Mouse (Mus musculus): ENCODE data around the gene Golga2. TPM values are rescaled to one million over a fixed set of nuclear protein-coding genes. Genes with fewer than 3 reads are reported as not detected.
"Not testable (repeated sequence)": the region's sequence is repeated elsewhere in the genome, so short reads cannot be mapped to it uniquely, and the experiment has no call there.

Golga2 gene
- polyA plus RNA-seq, 1 experiment from 2014 or later = 21.5 TPM

DNA sequence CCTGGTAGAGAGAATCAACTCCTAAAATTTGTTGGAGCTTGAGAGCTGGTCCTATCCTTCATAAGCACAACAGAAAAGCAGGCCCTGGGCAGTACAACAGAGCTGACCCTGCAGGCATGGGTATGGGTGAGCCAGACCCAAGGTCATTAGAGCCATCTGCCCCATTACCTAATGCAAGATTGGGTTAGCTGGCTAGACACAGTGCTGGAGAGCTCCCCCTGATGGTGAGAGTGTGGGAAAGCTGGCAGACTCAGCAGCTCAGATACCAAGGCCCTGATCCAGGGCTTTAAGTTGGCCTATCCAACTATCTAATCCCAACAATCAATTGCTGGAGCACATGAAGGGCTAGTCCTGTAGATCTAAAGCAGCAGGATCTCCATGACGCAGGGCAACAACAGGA, 4.5 kb upstream of the Golga2 start:
- WGBS = 93% methylated on average over 1 of the region's 1 CpGs
- Histone ChIP-seq H3K27ac (ENCODE audit: low read length) (no peak overlapping the region), H3K4me2 (ENCODE audit: low read depth, low read length) (no peak overlapping the region), H3K4me1 (ENCODE audit: control insufficient read depth, insufficient read depth, low read length) (peaks cover 7% of the 10 kb centered on the region), H3K4me3 (ENCODE audit: low read length) (no peak overlapping the region), H3K36me3 (ENCODE audit: control insufficient read depth, insufficient read depth, low read length) (peaks cover 13% of the 10 kb centered on the region), H3K27me3 (replicated peaks; ENCODE audit: control insufficient read depth, insufficient read depth, low read length) (no peaks in the 10 kb centered on the region), H3K9ac (ENCODE audit: low read depth, low read length) (no peak overlapping the region), H3K9me3 (ENCODE audit: control insufficient read depth, low read length) (no peaks in the 10 kb centered on the region)
- ATAC-seq = peak; percentile 44; the same call in 1 of the 2 replicates

GRCm38 (mm10) chr2:32283986-32284385, 3.2 kb upstream of the Golga2 start:
- Histone ChIP-seq H3K27ac (ENCODE audit: low read length) (no peak overlapping the region), H3K4me3 (ENCODE audit: low read length) (no peak overlapping the region), H3K27me3 (replicated peaks; ENCODE audit: control insufficient read depth, insufficient read depth, low read length) (no peaks in the 10 kb centered on the region), H3K9ac (ENCODE audit: low read depth, low read length) (no peak overlapping the region), H3K9me3 (ENCODE audit: control insufficient read depth, low read length) (no peaks in the 10 kb centered on the region), H3K4me2 (ENCODE audit: low read depth, low read length) (no peak overlapping the region), H3K4me1 (ENCODE audit: control insufficient read depth, insufficient read depth, low read length) (peaks cover 10% of the 10 kb centered on the region), H3K36me3 (ENCODE audit: control insufficient read depth, insufficient read depth, low read length) (peaks cover 13% of the 10 kb centered on the region)
- no peak for ATAC-seq
- WGBS = 78% methylated on average over 3 of the region's 3 CpGs

GRCm38 (mm10) chr2:32287923-32288367, 761 bp downstream of the Golga2 start, which contains the start of gene Swi5:
Gene Swi5 (minus strand): TSS chr2:32288075.
- peak within 1 kb of the TSS; percentile 69 for H3K27ac ChIP-seq (ENCODE audit: low read length)
- H3K36me3 ChIP-seq (ENCODE audit: control insufficient read depth, insufficient read depth, low read length) = peaks cover 3% of the 10 kb centered on the region
- no peaks in the 10 kb centered on the region for H3K27me3 ChIP-seq (replicated peaks; ENCODE audit: control insufficient read depth, insufficient read depth, low read length)
- peak; percentile 100 for ATAC-seq
- H3K9ac ChIP-seq (ENCODE audit: low read depth, low read length) = peak within 1 kb of the TSS; percentile 94
- peaks cover 18% of the 10 kb centered on the region for H3K4me1 ChIP-seq (ENCODE audit: control insufficient read depth, insufficient read depth, low read length)
- H3K9me3 ChIP-seq (ENCODE audit: control insufficient read depth, low read length) = no peaks in the 10 kb centered on the region
- H3K4me2 ChIP-seq (ENCODE audit: low read depth, low read length) = peak within 1 kb of the TSS; percentile 90
- under 1% methylated on average over 41 of the region's 41 CpGs for WGBS
- H3K4me3 ChIP-seq (ENCODE audit: low read length) = peak within 1 kb of the TSS; percentile 85

DNA sequence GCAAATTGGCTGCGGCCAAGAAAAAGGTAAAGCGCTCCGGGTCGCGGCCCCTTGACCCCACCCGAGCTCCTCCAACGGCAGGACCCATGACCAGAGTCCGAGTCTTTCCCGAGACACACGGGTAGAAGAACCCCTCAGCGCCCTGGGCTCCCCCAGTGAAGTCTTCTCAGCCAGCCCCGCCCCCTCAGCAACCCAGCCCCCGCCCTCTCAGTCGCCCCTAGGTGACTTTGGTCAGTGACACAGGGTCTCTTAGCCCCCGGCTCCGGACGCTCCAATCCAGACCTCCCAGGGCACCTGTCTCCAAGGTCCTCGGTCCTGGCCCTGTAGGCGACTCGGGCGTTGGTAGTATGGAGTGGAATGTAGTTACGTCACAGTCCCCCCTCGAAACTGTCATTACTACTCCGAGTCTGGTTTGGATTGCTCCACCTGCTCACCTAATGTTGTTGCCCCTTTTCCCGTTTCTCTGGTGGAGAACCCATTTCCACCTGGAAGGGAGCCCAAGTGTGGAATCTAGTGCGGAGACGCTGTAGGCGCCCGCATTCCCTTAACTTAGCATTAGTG, 1.3 kb downstream of the Golga2 start:
- Histone ChIP-seq H3K27ac (ENCODE audit: low read length) (peak overlapping the region; percentile 69), H3K4me3 (ENCODE audit: low read length) (peak overlapping the region; percentile 78), H3K36me3 (ENCODE audit: control insufficient read depth, insufficient read depth, low read length) (peaks cover 2% of the 10 kb centered on the region), H3K4me1 (ENCODE audit: control insufficient read depth, insufficient read depth, low read length) (peaks cover 18% of the 10 kb centered on the region), H3K9ac (ENCODE audit: low read depth, low read length) (peak overlapping the region; percentile 90), H3K27me3 (replicated peaks; ENCODE audit: control insufficient read depth, insufficient read depth, low read length) (no peaks in the 10 kb centered on the region), H3K4me2 (ENCODE audit: low read depth, low read length) (peak overlapping the region; percentile 90), H3K9me3 (ENCODE audit: control insufficient read depth, low read length) (no peaks in the 10 kb centered on the region)
- under 1% methylated on average over 29 of the region's 29 CpGs for WGBS
- ATAC-seq = peak; percentile 66

- Histone ChIP-seq H3K27me3 (replicated peaks; ENCODE audit: control insufficient read depth, insufficient read depth, low read length) (no peaks in the 10 kb centered on the region), H3K4me3 (ENCODE audit: low read length) (peak overlapping the region; percentile 78; the same call in 1 of the 2 replicates), H3K9ac (ENCODE audit: low read depth, low read length) (peak overlapping the region; percentile 90; the same call in 1 of the 2 replicates), H3K4me1 (ENCODE audit: control insufficient read depth, insufficient read depth, low read length) (peaks cover 18% of the 10 kb centered on the region), H3K4me2 (ENCODE audit: low read depth, low read length) (peak overlapping the region; percentile 90), H3K27ac (ENCODE audit: low read length) (no peak overlapping the region), H3K9me3 (ENCODE audit: control insufficient read depth, low read length) (no peaks in the 10 kb centered on the region), H3K36me3 (ENCODE audit: control insufficient read depth, insufficient read depth, low read length) (peaks cover 6% of the 10 kb centered on the region)
- ATAC-seq = no peak
These were observed 2.4 kb downstream of the Golga2 start for GRCm38 (mm10) chr2:32289578-32289977.

DNA sequence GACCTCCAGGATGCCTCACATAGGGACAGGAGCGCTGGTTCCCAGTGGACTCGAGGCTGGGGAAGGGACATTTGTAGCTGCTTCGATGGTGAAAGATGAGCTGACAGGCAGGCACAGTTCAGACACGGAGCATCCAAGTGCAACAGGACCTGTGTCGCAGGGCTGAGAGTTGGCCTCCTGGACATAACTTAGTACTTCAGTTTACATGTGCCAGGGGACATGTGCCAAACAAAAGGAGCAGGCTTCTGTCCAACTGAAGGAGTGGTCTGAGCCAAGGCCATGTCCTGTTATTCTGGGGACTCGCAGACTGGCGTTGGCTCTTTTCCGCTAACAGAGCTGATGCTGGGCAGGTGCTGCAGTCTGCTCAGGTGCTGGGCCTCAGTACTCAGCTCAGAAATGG, 7.2 kb downstream of the Golga2 start:
- H3K4me1 ChIP-seq (ENCODE audit: control insufficient read depth, insufficient read depth, low read length) = peaks cover 5% of the 10 kb centered on the region
- no peak overlapping the region for H3K9ac ChIP-seq (ENCODE audit: low read depth, low read length)
- H3K4me2 ChIP-seq (ENCODE audit: low read depth, low read length) = no peak overlapping the region
- no peaks in the 10 kb centered on the region for H3K9me3 ChIP-seq (ENCODE audit: control insufficient read depth, low read length)
- no peak for ATAC-seq
- H3K4me3 ChIP-seq (ENCODE audit: low read length) = no peak overlapping the region
- H3K36me3 ChIP-seq (ENCODE audit: control insufficient read depth, insufficient read depth, low read length) = peaks cover 25% of the 10 kb centered on the region
- 83% methylated on average over 8 of the region's 8 CpGs for WGBS
- no peaks in the 10 kb centered on the region for H3K27me3 ChIP-seq (replicated peaks; ENCODE audit: control insufficient read depth, insufficient read depth, low read length)
- no peak overlapping the region for H3K27ac ChIP-seq (ENCODE audit: low read length)

- H3K4me1 ChIP-seq (ENCODE audit: control insufficient read depth, insufficient read depth, low read length) = no peaks in the 10 kb centered on the region; the same call in 1 of the 2 replicates
- no peak overlapping the region for H3K9ac ChIP-seq (ENCODE audit: low read depth, low read length)
- no peaks in the 10 kb centered on the region for H3K9me3 ChIP-seq (ENCODE audit: control insufficient read depth, low read length)
- H3K36me3 ChIP-seq (ENCODE audit: control insufficient read depth, insufficient read depth, low read length) = peaks cover 31% of the 10 kb centered on the region
- peak; percentile 64; the same call in 1 of the 2 replicates for ATAC-seq
- H3K27me3 ChIP-seq (replicated peaks; ENCODE audit: control insufficient read depth, insufficient read depth, low read length) = no peaks in the 10 kb centered on the region
- no peak overlapping the region for H3K4me2 ChIP-seq (ENCODE audit: low read depth, low read length)
- no peak overlapping the region for H3K4me3 ChIP-seq (ENCODE audit: low read length)
- WGBS = 79% methylated on average over 3 of the region's 3 CpGs
- H3K27ac ChIP-seq (ENCODE audit: low read length) = no peak overlapping the region
These were observed 8.1 kb downstream of the Golga2 start for GRCm38 (mm10) chr2:32295285-32295684.

DNA sequence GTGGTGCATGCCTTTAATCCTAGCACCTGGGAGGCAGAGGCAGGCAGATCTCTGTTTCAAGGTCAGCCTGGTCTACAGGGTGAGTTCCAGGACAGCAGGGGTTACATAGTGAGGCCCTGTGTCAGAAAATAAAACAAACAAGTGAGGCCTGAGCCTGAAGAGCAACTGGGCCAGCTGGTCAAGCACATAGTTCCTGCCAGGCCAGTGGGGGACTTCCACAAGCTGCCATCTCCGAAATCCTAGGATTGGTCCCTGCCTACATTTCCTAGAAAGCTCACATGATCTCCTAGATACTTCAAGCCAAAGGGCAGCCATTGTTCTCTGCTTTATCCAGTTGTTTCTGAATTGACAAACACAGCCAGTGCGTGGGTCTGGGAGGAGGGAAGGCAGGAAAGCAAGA, 8.7 kb downstream of the Golga2 start:
- not testable (repeated sequence) for H3K9ac ChIP-seq (ENCODE audit: low read depth, low read length); ATAC-seq; H3K4me2 ChIP-seq (ENCODE audit: low read depth, low read length); H3K27me3 ChIP-seq (replicated peaks; ENCODE audit: control insufficient read depth, insufficient read depth, low read length); H3K4me1 ChIP-seq (ENCODE audit: control insufficient read depth, insufficient read depth, low read length); H3K27ac ChIP-seq (ENCODE audit: low read length); H3K9me3 ChIP-seq (ENCODE audit: control insufficient read depth, low read length); H3K4me3 ChIP-seq (ENCODE audit: low read length)
- 83% methylated on average over 2 of the region's 2 CpGs for WGBS
- H3K36me3 ChIP-seq (ENCODE audit: control insufficient read depth, insufficient read depth, low read length) = peaks cover 31% of the 10 kb centered on the region

DNA sequence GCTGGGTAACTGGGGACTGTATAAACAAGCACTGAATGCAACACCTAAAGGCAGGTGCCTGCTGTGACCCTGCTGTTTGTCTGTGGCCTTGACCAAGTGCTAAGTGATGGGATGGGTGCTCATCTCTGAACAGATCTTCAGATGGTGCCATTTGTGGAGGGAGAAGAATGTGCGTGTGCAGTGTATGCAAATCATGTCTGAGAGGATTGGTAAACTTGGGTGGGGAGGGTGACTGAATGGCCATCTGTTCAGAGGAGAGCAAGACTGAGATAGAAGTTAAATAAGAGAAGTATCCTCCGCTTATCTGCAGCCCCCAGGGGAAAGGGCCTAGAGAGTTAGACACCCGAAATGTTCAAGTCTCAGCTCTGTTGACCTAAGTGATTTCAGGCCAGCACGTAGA, 12.3 kb downstream of the Golga2 start:
- Histone ChIP-seq H3K9ac (ENCODE audit: low read depth, low read length) (no peak overlapping the region), H3K27ac (ENCODE audit: low read length) (no peak overlapping the region), H3K27me3 (replicated peaks; ENCODE audit: control insufficient read depth, insufficient read depth, low read length) (no peaks in the 10 kb centered on the region), H3K9me3 (ENCODE audit: control insufficient read depth, low read length) (no peaks in the 10 kb centered on the region), H3K4me2 (ENCODE audit: low read depth, low read length) (no peak overlapping the region), H3K4me1 (ENCODE audit: control insufficient read depth, insufficient read depth, low read length) (no peaks in the 10 kb centered on the region), H3K36me3 (ENCODE audit: control insufficient read depth, insufficient read depth, low read length) (peaks cover 37% of the 10 kb centered on the region), H3K4me3 (ENCODE audit: low read length) (no peak overlapping the region)
- WGBS = 92% methylated on average over 4 of the region's 4 CpGs
- no peak for ATAC-seq

DNA sequence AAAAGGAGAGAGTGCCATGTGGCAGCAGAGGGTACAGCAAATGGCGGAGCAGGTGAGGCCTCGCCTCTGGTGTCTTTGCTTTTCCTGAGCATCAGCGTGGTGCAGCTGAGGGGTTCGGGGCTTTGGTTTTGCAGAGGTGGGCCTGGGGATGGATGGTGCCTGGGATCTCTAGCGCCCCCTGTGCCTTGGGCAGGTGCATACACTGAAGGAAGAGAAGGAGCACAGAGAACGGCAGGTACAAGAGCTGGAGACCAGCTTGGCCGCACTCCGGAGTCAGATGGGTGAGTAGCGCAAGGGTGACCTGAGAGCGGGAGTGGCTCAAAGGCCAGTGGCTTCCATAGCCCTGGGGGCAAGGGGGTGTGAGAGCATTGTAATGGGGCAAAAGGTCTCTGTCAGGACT, 15.8 kb downstream of the Golga2 start:
- no peak overlapping the region for H3K9ac ChIP-seq (ENCODE audit: low read depth, low read length)
- H3K27me3 ChIP-seq (replicated peaks; ENCODE audit: control insufficient read depth, insufficient read depth, low read length) = no peaks in the 10 kb centered on the region
- no peaks in the 10 kb centered on the region for H3K9me3 ChIP-seq (ENCODE audit: control insufficient read depth, low read length)
- H3K4me2 ChIP-seq (ENCODE audit: low read depth, low read length) = no peak overlapping the region
- H3K27ac ChIP-seq (ENCODE audit: low read length) = no peak overlapping the region
- H3K4me3 ChIP-seq (ENCODE audit: low read length) = no peak overlapping the region
- H3K4me1 ChIP-seq (ENCODE audit: control insufficient read depth, insufficient read depth, low read length) = no peaks in the 10 kb centered on the region
- ATAC-seq = no peak
- WGBS = 90% methylated on average over 10 of the region's 10 CpGs
- peaks cover 33% of the 10 kb centered on the region for H3K36me3 ChIP-seq (ENCODE audit: control insufficient read depth, insufficient read depth, low read length)

Measured in intestine, embryonic 16.5 days (tissue).